In the genomic region with DNA sequence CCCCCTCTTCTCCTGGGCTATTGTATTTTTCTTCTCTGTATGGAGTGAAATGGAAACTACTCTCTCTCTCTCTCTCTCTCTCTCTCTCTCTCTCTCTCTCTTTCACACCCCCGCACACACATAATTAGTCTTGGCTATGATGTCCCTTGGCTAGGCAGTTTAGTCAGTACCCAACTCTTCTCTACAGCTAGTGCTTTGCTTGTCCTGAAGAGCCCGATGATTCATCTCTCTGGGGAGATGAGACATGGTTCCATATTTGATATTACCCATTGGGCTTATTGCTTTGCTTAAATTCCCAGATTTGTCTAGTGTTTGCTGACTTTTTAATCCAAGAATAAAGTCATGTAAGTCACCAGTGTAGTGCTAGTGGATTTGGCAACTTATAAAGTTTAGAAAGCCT, we compare ENCODE assay signal across 14 mouse cellular contexts.
A peak's percentile ranks its signal among the peaks of the same experiment; 100 is the strongest.
DNase-seq lines count a peak whose midpoint lies in the region; ATAC-seq and TF ChIP-seq lines count a peak whose summit lies in the region.
"Had no signal": no experiment of that assay in that cellular context is flagged by ENCODE, and none has a peak within 500 bp of the region (broad histone marks: within the 10 kb centered on the region; RNA-seq: fewer than 3 reads in every experiment).

No protein-coding gene starts in this region.

- H3K27ac ChIP-seq in gastrocnemius, adult 2 months, result peak overlapping the region; percentile 31
- H3K27ac ChIP-seq in kidney, embryonic 16.5 days (ENCODE audit: low read length), result 0 out of 2 replicates have a peak overlapping the region, but pooled peaks have one; percentile 1
- peak overlapping the region; percentile 38; the same call in 1 of the 2 replicates for H3K27ac ChIP-seq in heart, postnatal 0 days (ENCODE audit: low read depth)
- H3K27ac ChIP-seq: forebrain, embryonic 13.5 days had no signal

- no peak for DNase-seq in gastrocnemius, adult 2 months
- DNase-seq in gastrocnemius, postnatal 10 days, result no peak
- no peak for DNase-seq in kidney, adult 8-10 months
- DNase-seq in 3T3-L1 (ENCODE audit: low read depth, low spot score), result peak; percentile 94
- DNase-seq in heart, postnatal 0 days (ENCODE audit: low spot score), result no peak
- DNase-seq in spleen, postnatal 14 days (ENCODE audit: low spot score in 2 of 2), result no peak
- no peak for DNase-seq in testis, postnatal 14 days (ENCODE audit: low spot score)
- DNase-seq: adrenal gland, postnatal 25 days; B cell, adult 2 months; cerebellum, postnatal 10 days; liver; lung, postnatal 14 days had no signal

- intact Hi-C loops in gastrocnemius, adult 2 months (cut with DNase I), result no loop called here

- no peak overlapping the region for H3K4me3 ChIP-seq in gastrocnemius, adult 2 months
- no peak overlapping the region for H3K4me3 ChIP-seq in kidney, embryonic 16.5 days (ENCODE audit: low read length)
- H3K4me3 ChIP-seq in heart, postnatal 0 days (ENCODE audit: low read depth, low read length), result no peak overlapping the region
- H3K4me3 ChIP-seq: forebrain, embryonic 13.5 days had no signal

- H3K27me3 ChIP-seq in kidney, embryonic 16.5 days (ENCODE audit: insufficient read depth, low read length), result no peaks in the 10 kb centered on the region
- no peaks in the 10 kb centered on the region for H3K27me3 ChIP-seq in heart, postnatal 0 days (ENCODE audit: control insufficient read depth, insufficient read depth, low read length)
- H3K27me3 ChIP-seq: forebrain, embryonic 13.5 days had no signal

- H3K36me3 ChIP-seq in kidney, embryonic 16.5 days (ENCODE audit: insufficient read depth, low read length), result no peaks in the 10 kb centered on the region
- H3K36me3 ChIP-seq in heart, postnatal 0 days (replicated peaks; ENCODE audit: control insufficient read depth, insufficient read depth, low read length), result 0 out of 2 replicates have a peak, but pooled peaks cover 3% of the 10 kb centered on the region

- H3K4me2 ChIP-seq in kidney, embryonic 16.5 days (replicated peaks; ENCODE audit: low read depth, low read length), result no peak overlapping the region
- H3K4me2 ChIP-seq in heart, postnatal 0 days (ENCODE audit: low read depth, low read length), result no peak overlapping the region
- H3K4me2 ChIP-seq: forebrain, embryonic 13.5 days had no signal

- no peak for TF ChIP-seq CTCF in gastrocnemius, adult 2 months (IDR thresholded peaks at IDR 0.05)
- no peak for TF ChIP-seq CTCF in heart, postnatal 0 days (IDR thresholded peaks at IDR 0.05; ENCODE audit: low read depth)

- H3K9me3 ChIP-seq in kidney, embryonic 16.5 days (ENCODE audit: low read length), result peaks cover 11% of the 10 kb centered on the region
- peaks cover 16% of the 10 kb centered on the region for H3K9me3 ChIP-seq in heart, postnatal 0 days (replicated peaks; ENCODE audit: control insufficient read depth, low read length)

- peaks cover 4% of the 10 kb centered on the region; the same call in 1 of the 2 replicates for H3K4me1 ChIP-seq in kidney, embryonic 16.5 days (ENCODE audit: insufficient read depth, low read length)
- H3K4me1 ChIP-seq in heart, postnatal 0 days (ENCODE audit: control insufficient read depth, insufficient read depth), result peaks cover 8% of the 10 kb centered on the region; the same call in 1 of the 2 replicates

- no peak for TF ChIP-seq EP300 in heart, postnatal 0 days (IDR thresholded peaks at IDR 0.05; ENCODE audit: low read depth)

- ATAC-seq in kidney, embryonic 16.5 days (ENCODE audit: low FRiP score, low TSS enrichment), result no peak
- no peak for ATAC-seq in heart, postnatal 0 days (ENCODE audit: insufficient read depth, low read depth)
- ATAC-seq: forebrain, embryonic 13.5 days had no signal

- WGBS in kidney, embryonic 16.5 days, result 86% methylated on average over 2 of the region's 2 CpGs
- WGBS in heart, postnatal 0 days, result 75% methylated on average over 2 of the region's 2 CpGs

- no peak overlapping the region for H3K9ac ChIP-seq in kidney, embryonic 16.5 days (replicated peaks; ENCODE audit: low read length)
- H3K9ac ChIP-seq in heart, postnatal 0 days (replicated peaks; ENCODE audit: low read depth, low read length), result no peak overlapping the region
- H3K9ac ChIP-seq: forebrain, embryonic 13.5 days had no signal
